Mouse (Mus musculus): ENCODE results near the gene Lmo3. TPM values are rescaled to one million over a fixed set of nuclear protein-coding genes. Genes with fewer than 3 reads are reported as not detected.

Lmo3 gene
- polyA plus RNA-seq, 1 experiment from 2014 or later, result 8.6 TPM

- H3K9me3 ChIP-seq, result no peaks in the 10 kb centered on the region
- DNase-seq (ENCODE audit: low spot score), result no peak
- 95% methylated on average over 7 of the region's 7 CpGs for WGBS
- H3K4me1 ChIP-seq (replicated peaks), result no peaks in the 10 kb centered on the region
- no peak overlapping the region for H3K4me3 ChIP-seq
- H3K36me3 ChIP-seq, result no peaks in the 10 kb centered on the region
- H3K27ac ChIP-seq, result no peak overlapping the region
- H3K27me3 ChIP-seq (ENCODE audit: insufficient read depth, poor library complexity, severe bottlenecking), result no peaks in the 10 kb centered on the region
These were observed 247.8 kb downstream of the Lmo3 start for GRCm38 (mm10) chr6:138333991-138334390.

DNA sequence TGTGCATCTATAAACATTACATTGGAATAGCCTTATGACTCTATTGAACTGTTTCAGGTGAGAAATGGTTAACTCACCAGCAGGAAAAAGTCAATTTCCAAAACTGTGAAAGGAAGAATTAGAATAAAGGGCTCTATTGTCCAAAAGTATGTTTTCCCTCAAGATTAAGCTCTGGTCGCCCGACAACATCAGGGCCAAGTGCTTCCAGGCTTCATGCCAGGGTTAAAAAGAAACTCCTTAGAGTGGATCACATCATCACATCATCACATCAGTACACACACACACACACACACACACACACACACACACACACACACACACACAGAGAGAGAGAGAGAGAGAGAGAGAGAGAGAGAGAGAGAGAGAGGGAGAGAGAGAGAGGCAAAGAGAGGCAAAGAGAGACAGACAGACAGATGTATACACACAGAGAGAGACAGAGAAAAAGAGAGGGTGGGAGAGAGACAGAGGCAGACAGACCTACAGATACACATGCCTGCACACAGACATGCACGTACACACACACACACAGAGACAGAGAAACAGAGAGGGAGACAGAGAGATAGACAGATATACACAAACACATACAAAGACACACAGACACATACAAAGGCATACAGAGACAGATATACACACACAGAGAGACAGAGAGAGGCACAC is 255.9 kb downstream of the Lmo3 start:
- H3K9me3 ChIP-seq, result no peaks in the 10 kb centered on the region
- no peak overlapping the region for H3K27ac ChIP-seq
- H3K36me3 ChIP-seq, result no peaks in the 10 kb centered on the region
- 73% methylated on average over 3 of the region's 3 CpGs for WGBS
- no peaks in the 10 kb centered on the region for H3K27me3 ChIP-seq (ENCODE audit: insufficient read depth, poor library complexity, severe bottlenecking)
- no peak overlapping the region for H3K4me3 ChIP-seq
- H3K4me1 ChIP-seq (replicated peaks), result no peaks in the 10 kb centered on the region
- no peak for DNase-seq (ENCODE audit: low spot score)

- Histone ChIP-seq H3K27me3 (ENCODE audit: insufficient read depth, poor library complexity, severe bottlenecking) (no peaks in the 10 kb centered on the region), H3K4me3 (no peak overlapping the region), H3K36me3 (no peaks in the 10 kb centered on the region), H3K9me3 (no peaks in the 10 kb centered on the region), H3K4me1 (replicated peaks) (no peaks in the 10 kb centered on the region), H3K27ac (no peak overlapping the region)
- WGBS, result 77% methylated on average over 3 of the region's 3 CpGs
- DNase-seq (ENCODE audit: low spot score), result no peak
These were observed 256.6 kb downstream of the Lmo3 start for GRCm38 (mm10) chr6:138325145-138325544.

DNA sequence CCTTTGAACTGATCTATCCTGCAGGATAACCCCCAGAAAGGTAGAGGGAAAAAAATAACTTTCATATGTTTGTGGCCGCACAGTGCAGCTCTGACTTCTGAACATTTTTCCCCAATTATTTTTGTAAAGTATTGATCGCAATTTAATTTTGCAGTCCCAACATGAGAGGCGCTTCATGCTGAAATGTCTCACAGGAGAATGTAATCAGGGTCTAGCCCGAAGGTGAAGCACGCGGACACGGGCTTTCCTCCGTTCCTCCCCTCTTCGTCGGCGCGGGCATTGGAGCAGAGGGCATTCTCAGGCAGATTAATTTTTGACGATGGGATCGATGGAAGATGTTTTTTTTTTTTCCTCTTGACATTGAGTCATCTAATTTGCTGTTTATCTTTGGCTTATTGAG is 258.4 kb downstream of the Lmo3 start:
- Histone ChIP-seq H3K9me3 (no peaks in the 10 kb centered on the region), H3K36me3 (no peaks in the 10 kb centered on the region), H3K4me1 (replicated peaks) (no peaks in the 10 kb centered on the region), H3K4me3 (no peak overlapping the region), H3K27ac (no peak overlapping the region), H3K27me3 (ENCODE audit: insufficient read depth, poor library complexity, severe bottlenecking) (no peaks in the 10 kb centered on the region)
- DNase-seq (ENCODE audit: low spot score), result no peak
- WGBS, result 92% methylated on average over 14 of the region's 14 CpGs

- no peaks in the 10 kb centered on the region for H3K27me3 ChIP-seq (ENCODE audit: insufficient read depth, poor library complexity, severe bottlenecking)
- H3K4me1 ChIP-seq (replicated peaks), result no peaks in the 10 kb centered on the region
- DNase-seq (ENCODE audit: low spot score), result no peak
- no peaks in the 10 kb centered on the region for H3K36me3 ChIP-seq
- WGBS, result 92% methylated on average over 8 of the region's 8 CpGs
- no peak overlapping the region for H3K27ac ChIP-seq
- no peak overlapping the region for H3K4me3 ChIP-seq
- H3K9me3 ChIP-seq, result no peaks in the 10 kb centered on the region
These were observed 261.5 kb downstream of the Lmo3 start for GRCm38 (mm10) chr6:138320190-138320737.

Other genes starting within 250 kb of the Lmo3 start
- gene Igbp1b, start 76.6 kb upstream of the Lmo3 start, polyA plus RNA-seq (2016; fragmentation: Nextera tagmentation; extraction: Ambion mirVana), result not detected in 2 replicates

All from hindbrain, embryonic 10.5 days (tissue).